Mouse (Mus musculus) MEL (cell line): ENCODE measurements around the gene Orm3.

Source experiments
- CHD2 ChIP-seq: IDR thresholded peaks from 2 replicates; pipeline ENCODE4 v1.6.1; 2011; ENCODE audit warnings: low read length, improper control_type of control experiment
- CTCF ChIP-seq, 3 experiments: IDR thresholded peaks in 2 of 3; conservative IDR thresholded peaks in 1 of 3; 2 replicates each; pipeline ENCODE4 v1.5.1; 2011 to 2012; ENCODE audit warnings: low read length in 3 of 3, low read depth in 2 of 3, mild to moderate bottlenecking in 2 of 3, improper control_type of control experiment in 1 of 3, inconsistent platforms in 1 of 3, mixed read lengths in 1 of 3, moderate library complexity in 1 of 3; ENCODE audit not compliant: control insufficient read depth in 1 of 3, insufficient read depth in 1 of 3, poor library complexity in 1 of 3, severe bottlenecking in 1 of 3
- EP300 ChIP-seq, 2 experiments: IDR thresholded peaks; 2 replicates each; pipeline ENCODE4 v1.6.1; 2011; ENCODE audit warnings: improper control_type of control experiment in 2 of 2, low read length in 2 of 2, low read depth in 1 of 2, mild to moderate bottlenecking in 1 of 2
- MAZ ChIP-seq: IDR thresholded peaks from 2 replicates; pipeline ENCODE4 v1.6.1; 2012; ENCODE audit warnings: low read depth, mild to moderate bottlenecking, inconsistent platforms, low read length, improper control_type of control experiment
- NRF1 ChIP-seq: IDR thresholded peaks from 2 replicates; pipeline ENCODE4 v1.6.1; 2014; ENCODE audit warnings: low read depth, mild to moderate bottlenecking, inconsistent platforms, low read length, improper control_type of control experiment, moderate library complexity; ENCODE audit not compliant: poor library complexity, insufficient read depth, severe bottlenecking
- POLR2A ChIP-seq, 2 experiments: IDR thresholded peaks; 2 replicates each; pipeline ENCODE4 v1.6.1; 2011 to 2012; ENCODE audit warnings: low read length in 2 of 2, mild to moderate bottlenecking in 2 of 2, control low read depth in 1 of 2, improper control_type of control experiment in 1 of 2, low read depth in 1 of 2, moderate library complexity in 1 of 2; ENCODE audit not compliant: control insufficient read depth in 1 of 2, insufficient read depth in 1 of 2, poor library complexity in 1 of 2
- TAL1 ChIP-seq: IDR thresholded peaks from 2 replicates; pipeline ENCODE4 v1.6.1; 2012; ENCODE audit warnings: mild to moderate bottlenecking, inconsistent platforms, low read length, moderate library complexity, mixed read lengths
- ZC3H11A ChIP-seq: IDR thresholded peaks from 2 replicates; pipeline ENCODE4 v1.6.1; 2012; ENCODE audit warnings: low read depth, mild to moderate bottlenecking, inconsistent platforms, low read length, improper control_type of control experiment

DNA sequence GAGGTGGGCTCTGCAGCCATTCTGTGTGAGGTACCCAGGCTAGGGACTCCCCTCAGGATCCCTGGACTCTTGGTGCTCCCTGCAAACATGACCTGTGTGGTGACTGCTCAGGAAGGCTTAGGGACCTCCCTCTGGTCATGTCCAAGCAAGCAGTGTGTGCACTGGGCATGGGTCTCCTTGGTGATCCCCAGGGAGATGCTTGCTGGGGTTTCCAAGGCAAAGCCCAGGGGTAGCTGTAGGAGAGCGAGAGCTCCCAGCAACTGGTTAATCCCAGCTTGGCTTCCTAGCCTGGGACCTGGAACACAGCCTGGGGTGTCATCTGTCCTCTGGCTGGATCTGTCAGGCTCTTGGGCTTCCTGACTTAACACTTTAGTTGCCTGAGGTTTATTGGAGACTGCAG is 19.4 kb downstream of the Orm3 start:
- TF ChIP-seq CTCF (IDR thresholded peaks at IDR 0.05 in 2 of 3, conservative IDR thresholded peaks at IDR 0.05 in 1 of 3; ENCODE audit: control insufficient read depth in 1 of 3, insufficient read depth in 1 of 3, low read depth in 2 of 3, low read length in 3 of 3, poor library complexity in 1 of 3, severe bottlenecking in 1 of 3) (no peak), POLR2A (IDR thresholded peaks at IDR 0.05; ENCODE audit: control insufficient read depth in 1 of 2, insufficient read depth in 1 of 2, low read depth in 1 of 2, low read length in 2 of 2, poor library complexity in 1 of 2) (no peak), EP300 (IDR thresholded peaks at IDR 0.05; ENCODE audit: low read depth in 1 of 2, low read length in 2 of 2) (no peak), MAZ (no peak), TAL1 (no peak), CHD2 (no peak), ZC3H11A (no peak), NRF1 (no peak)
